Mouse (Mus musculus): ENCODE results near the gene Prkcg. TPM values are rescaled to one million over a fixed set of nuclear protein-coding genes. Genes with fewer than 3 reads are reported as not detected.
A peak's percentile ranks its signal among the peaks of the same experiment; 100 is the strongest.

The Prkcg gene
- polyA plus RNA-seq, 1 experiment from 2014 or later = 0.33 TPM

- H3K4me1 ChIP-seq (ENCODE audit: control insufficient read depth, insufficient read depth, low read length) = no peaks in the 10 kb centered on the region; the same call in 1 of the 2 replicates
- 59% methylated on average over 3 of the region's 3 CpGs for WGBS
- H3K9ac ChIP-seq (ENCODE audit: low read length) = no peak overlapping the region
- no peaks in the 10 kb centered on the region for H3K9me3 ChIP-seq (replicated peaks; ENCODE audit: control insufficient read depth, low read length)
- H3K36me3 ChIP-seq (ENCODE audit: control insufficient read depth, insufficient read depth) = no peaks in the 10 kb centered on the region
- no peaks in the 10 kb centered on the region for H3K27me3 ChIP-seq (ENCODE audit: control insufficient read depth, insufficient read depth, low read length)
- H3K27ac ChIP-seq (ENCODE audit: low read length) = no peak overlapping the region
- H3K4me3 ChIP-seq (ENCODE audit: low read length) = no peak overlapping the region
- no peak overlapping the region for H3K4me2 ChIP-seq (ENCODE audit: low read depth, low read length)
- no peak for ATAC-seq (replicated peaks; ENCODE audit: extremely low read depth, insufficient read depth, low FRiP score)
Observed at GRCm38 (mm10) chr7:3320856-3321255, 31.9 kb downstream of the Prkcg start.

- Histone ChIP-seq H3K9ac (ENCODE audit: low read length) (no peak overlapping the region), H3K27ac (ENCODE audit: low read length) (no peak overlapping the region), H3K27me3 (ENCODE audit: control insufficient read depth, insufficient read depth, low read length) (0 out of 2 replicates have a peak, but pooled peaks cover 3% of the 10 kb centered on the region), H3K9me3 (replicated peaks; ENCODE audit: control insufficient read depth, low read length) (no peaks in the 10 kb centered on the region), H3K4me2 (ENCODE audit: low read depth, low read length) (no peak overlapping the region), H3K36me3 (ENCODE audit: control insufficient read depth, insufficient read depth) (no peaks in the 10 kb centered on the region), H3K4me1 (ENCODE audit: control insufficient read depth, insufficient read depth, low read length) (no peaks in the 10 kb centered on the region), H3K4me3 (ENCODE audit: low read length) (no peak overlapping the region)
- 77% methylated on average over 1 of the region's 1 CpGs for WGBS
- ATAC-seq (replicated peaks; ENCODE audit: extremely low read depth, insufficient read depth, low FRiP score) = no peak
Observed at GRCm38 (mm10) chr7:3323826-3324225, 34.8 kb downstream of the Prkcg start.

GRCm38 (mm10) chr7:3327961-3328360, 39.0 kb downstream of the Prkcg start:
- Histone ChIP-seq H3K9me3 (replicated peaks; ENCODE audit: control insufficient read depth, low read length) (no peaks in the 10 kb centered on the region), H3K27me3 (ENCODE audit: control insufficient read depth, insufficient read depth, low read length) (peaks cover 23% of the 10 kb centered on the region), H3K27ac (ENCODE audit: low read length) (no peak overlapping the region), H3K9ac (ENCODE audit: low read length) (no peak overlapping the region), H3K4me3 (ENCODE audit: low read length) (no peak overlapping the region), H3K4me1 (ENCODE audit: control insufficient read depth, insufficient read depth, low read length) (peaks cover 15% of the 10 kb centered on the region), H3K4me2 (ENCODE audit: low read depth, low read length) (no peak overlapping the region), H3K36me3 (ENCODE audit: control insufficient read depth, insufficient read depth) (no peaks in the 10 kb centered on the region)
- WGBS = 57% methylated on average over 4 of the region's 4 CpGs
- no peak for ATAC-seq (replicated peaks; ENCODE audit: extremely low read depth, insufficient read depth, low FRiP score)

DNA sequence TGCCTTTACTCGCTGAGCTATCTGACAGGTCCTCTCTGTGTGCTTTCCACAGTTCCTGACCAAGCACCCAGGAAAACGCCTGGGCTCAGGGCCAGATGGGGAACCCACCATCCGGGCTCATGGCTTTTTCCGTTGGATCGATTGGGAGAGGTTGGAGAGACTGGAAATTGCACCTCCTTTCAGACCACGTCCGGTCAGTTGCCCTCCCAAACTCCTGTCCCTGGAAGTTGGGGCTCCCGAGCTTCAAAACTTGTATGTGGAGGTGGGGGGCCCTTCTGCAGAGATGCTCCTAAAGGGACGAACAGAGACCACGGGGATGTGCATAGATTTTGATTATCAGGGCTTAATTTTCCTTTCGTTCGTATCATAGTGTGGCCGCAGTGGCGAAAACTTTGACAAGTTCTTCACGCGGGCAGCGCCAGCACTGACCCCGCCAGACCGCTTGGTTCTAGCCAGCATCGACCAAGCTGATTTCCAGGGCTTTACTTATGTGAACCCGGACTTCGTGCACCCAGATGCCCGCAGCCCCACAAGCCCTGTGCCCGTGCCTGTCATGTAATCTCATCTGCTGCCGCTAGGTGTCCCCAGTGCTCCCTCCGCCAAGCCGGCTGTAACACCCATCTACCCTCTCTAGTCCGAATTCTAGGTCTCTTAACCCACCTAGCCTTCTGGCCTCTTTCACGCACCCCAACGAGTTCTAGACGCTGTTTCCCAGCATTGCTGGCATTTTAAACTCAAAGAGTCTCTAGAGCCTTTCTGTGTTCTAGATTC, 41.0 kb downstream of the Prkcg start:
- H3K36me3 ChIP-seq (ENCODE audit: control insufficient read depth, insufficient read depth) = no peaks in the 10 kb centered on the region
- no peak overlapping the region for H3K27ac ChIP-seq (ENCODE audit: low read length)
- peak overlapping the region; percentile 44; the same call in 1 of the 2 replicates for H3K4me2 ChIP-seq (ENCODE audit: low read depth, low read length)
- H3K27me3 ChIP-seq (ENCODE audit: control insufficient read depth, insufficient read depth, low read length) = peaks cover 36% of the 10 kb centered on the region
- ATAC-seq (replicated peaks; ENCODE audit: extremely low read depth, insufficient read depth, low FRiP score) = peak; percentile 54
- H3K4me3 ChIP-seq (ENCODE audit: low read length) = no peak overlapping the region
- H3K9ac ChIP-seq (ENCODE audit: low read length) = 0 out of 2 replicates have a peak overlapping the region, but pooled peaks have one; percentile 12
- peaks cover 18% of the 10 kb centered on the region for H3K4me1 ChIP-seq (ENCODE audit: control insufficient read depth, insufficient read depth, low read length)
- WGBS = 19% methylated on average over 31 of the region's 31 CpGs
- H3K9me3 ChIP-seq (replicated peaks; ENCODE audit: control insufficient read depth, low read length) = no peaks in the 10 kb centered on the region

DNA sequence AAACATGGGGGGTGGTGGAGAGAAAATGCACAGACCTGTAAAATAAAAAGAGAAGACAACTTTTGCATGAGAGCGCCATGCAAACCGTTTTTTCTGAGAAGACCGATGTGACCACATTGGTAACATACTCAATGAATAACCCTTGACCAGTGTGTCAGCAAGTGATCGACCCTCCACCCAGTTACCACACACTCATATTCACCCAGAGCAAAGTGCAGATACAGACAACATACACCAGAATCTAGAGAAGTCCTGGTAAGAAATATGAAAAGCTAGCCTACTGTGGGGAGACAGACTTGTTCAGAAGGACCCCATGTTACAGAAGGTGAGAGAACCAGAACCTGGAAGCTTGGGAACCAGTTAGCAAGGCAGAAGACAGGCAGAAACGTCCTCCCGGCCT, 42.2 kb downstream of the Prkcg start:
- peak overlapping the region; percentile 54 for H3K4me3 ChIP-seq (ENCODE audit: low read length)
- H3K9me3 ChIP-seq (replicated peaks; ENCODE audit: control insufficient read depth, low read length) = no peaks in the 10 kb centered on the region
- WGBS = 46% methylated on average over 6 of the region's 6 CpGs
- no peak overlapping the region; the same call in 1 of the 2 replicates for H3K9ac ChIP-seq (ENCODE audit: low read length)
- H3K36me3 ChIP-seq (ENCODE audit: control insufficient read depth, insufficient read depth) = no peaks in the 10 kb centered on the region
- peaks cover 18% of the 10 kb centered on the region for H3K4me1 ChIP-seq (ENCODE audit: control insufficient read depth, insufficient read depth, low read length)
- H3K4me2 ChIP-seq (ENCODE audit: low read depth, low read length) = peak overlapping the region; percentile 69
- no peak for ATAC-seq (replicated peaks; ENCODE audit: extremely low read depth, insufficient read depth, low FRiP score)
- H3K27ac ChIP-seq (ENCODE audit: low read length) = no peak overlapping the region
- H3K27me3 ChIP-seq (ENCODE audit: control insufficient read depth, insufficient read depth, low read length) = peaks cover 38% of the 10 kb centered on the region

DNA sequence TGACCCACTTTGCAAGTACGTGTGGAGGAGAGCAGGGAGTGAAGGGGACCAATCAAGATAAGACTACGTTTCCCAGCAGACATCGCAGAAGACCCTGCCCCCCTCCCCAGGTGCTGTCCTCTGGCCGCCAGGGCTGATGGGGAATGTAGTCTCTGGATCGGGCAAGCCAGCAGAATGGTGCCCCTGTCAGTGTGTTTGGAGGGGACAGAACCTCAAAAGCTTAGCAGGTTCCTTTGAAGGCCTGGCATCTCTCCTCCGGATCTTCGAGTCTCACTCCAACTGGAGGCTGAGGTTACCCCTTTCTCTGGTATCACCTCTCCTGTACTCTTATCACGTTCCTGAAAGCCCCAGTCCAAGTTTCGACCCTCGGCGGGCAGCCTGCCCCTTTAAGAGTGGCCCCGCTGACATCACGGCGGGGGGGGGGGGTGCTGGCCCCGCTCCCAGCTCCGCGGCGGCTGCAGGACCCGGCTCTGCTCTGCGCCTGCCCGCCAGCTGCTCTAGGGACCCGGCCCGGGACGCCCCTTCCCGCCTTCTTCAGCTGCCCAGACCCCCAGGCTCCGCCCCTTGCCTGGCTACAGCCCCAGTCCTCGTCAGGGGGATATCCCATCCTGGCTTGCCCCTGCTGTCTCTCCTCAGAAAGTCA, 42.7 kb downstream of the Prkcg start:
- Histone ChIP-seq H3K4me2 (ENCODE audit: low read depth, low read length) (peak overlapping the region; percentile 69), H3K27ac (ENCODE audit: low read length) (no peak overlapping the region), H3K27me3 (ENCODE audit: control insufficient read depth, insufficient read depth, low read length) (peaks cover 39% of the 10 kb centered on the region), H3K4me1 (ENCODE audit: control insufficient read depth, insufficient read depth, low read length) (peaks cover 18% of the 10 kb centered on the region), H3K4me3 (ENCODE audit: low read length) (peak overlapping the region; percentile 54), H3K36me3 (ENCODE audit: control insufficient read depth, insufficient read depth) (no peaks in the 10 kb centered on the region), H3K9ac (ENCODE audit: low read length) (peak overlapping the region; percentile 54), H3K9me3 (replicated peaks; ENCODE audit: control insufficient read depth, low read length) (no peaks in the 10 kb centered on the region)
- under 1% methylated on average over 24 of the region's 27 CpGs for WGBS
- peak; percentile 87 for ATAC-seq (replicated peaks; ENCODE audit: extremely low read depth, insufficient read depth, low FRiP score)

- ATAC-seq (replicated peaks; ENCODE audit: extremely low read depth, insufficient read depth, low FRiP score) = no peak
- H3K27me3 ChIP-seq (ENCODE audit: control insufficient read depth, insufficient read depth, low read length) = peaks cover 41% of the 10 kb centered on the region
Observed at GRCm38 (mm10) chr7:3332224-3332615, 43.2 kb downstream of the Prkcg start.

DNA sequence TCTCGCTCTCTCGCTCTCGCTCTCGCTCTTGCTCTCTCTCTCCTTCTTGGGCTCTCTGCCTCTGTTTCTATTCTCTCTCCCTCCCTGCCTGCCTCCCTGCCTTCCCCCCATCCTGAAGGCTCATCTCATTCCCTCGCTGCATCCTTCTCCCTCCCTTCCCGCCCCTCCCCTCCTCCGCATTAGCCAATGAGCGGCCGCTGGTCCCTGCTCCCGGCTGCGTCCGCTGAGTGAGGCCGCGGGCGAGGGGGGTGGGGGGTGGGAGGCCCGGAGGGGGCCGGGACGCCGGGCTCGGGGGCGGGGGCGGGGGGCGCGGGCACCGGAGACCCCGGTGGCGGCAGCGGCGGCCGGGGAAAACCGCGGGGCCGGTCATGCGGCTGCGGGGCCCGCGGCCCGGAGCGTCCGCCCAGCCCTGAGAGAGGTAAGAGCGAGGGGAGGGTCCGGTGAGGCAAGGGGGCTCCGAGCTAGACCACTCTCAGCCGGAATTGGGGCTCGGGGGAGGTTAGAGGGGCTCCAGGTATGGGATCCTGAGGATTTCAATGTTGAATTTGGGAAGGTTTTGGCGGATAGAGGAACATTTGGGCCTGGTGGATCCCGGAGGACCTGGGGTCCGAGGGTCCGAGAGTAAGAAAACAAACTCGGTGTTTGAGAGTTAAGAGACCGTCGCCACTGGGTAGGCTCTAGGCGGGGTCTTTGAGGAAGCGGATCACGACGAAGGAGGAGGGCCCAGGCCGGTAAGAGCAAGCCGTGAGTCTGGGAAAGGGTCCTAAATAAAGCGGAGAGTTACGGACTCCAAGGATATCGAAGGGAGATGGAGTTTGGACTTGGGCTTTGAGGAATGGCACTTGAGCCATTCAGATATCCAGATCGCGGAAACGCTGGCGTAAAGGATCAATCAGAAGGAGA, 43.9 kb downstream of the Prkcg start, which contains the start of gene Cacng7:
Gene Cacng7 (plus strand): TSS at position 337 of the 903 bp plus-strand sequence.
- Histone ChIP-seq H3K4me2 (ENCODE audit: low read depth, low read length) (peak within 1 kb of the TSS; percentile 69), H3K4me3 (ENCODE audit: low read length) (peak within 1 kb of the TSS; percentile 54), H3K27me3 (ENCODE audit: control insufficient read depth, insufficient read depth, low read length) (peaks cover 41% of the 10 kb centered on the region), H3K36me3 (ENCODE audit: control insufficient read depth, insufficient read depth) (no peaks in the 10 kb centered on the region), H3K9me3 (replicated peaks; ENCODE audit: control insufficient read depth, low read length) (no peaks in the 10 kb centered on the region), H3K4me1 (ENCODE audit: control insufficient read depth, insufficient read depth, low read length) (peaks cover 18% of the 10 kb centered on the region), H3K9ac (ENCODE audit: low read length) (peak within 1 kb of the TSS; percentile 54), H3K27ac (ENCODE audit: low read length) (peak within 1 kb of the TSS; percentile 25; the same call in 1 of the 2 replicates)
- peak; percentile 45; the same call in 1 of the 2 replicates for ATAC-seq (replicated peaks; ENCODE audit: extremely low read depth, insufficient read depth, low FRiP score)
- 2% methylated on average over 64 of the region's 65 CpGs for WGBS

More at GRCm38 (mm10) chr7:3332224-3332615, 43.2 kb downstream of the Prkcg start:
- 0 out of 2 replicates have a peak overlapping the region, but pooled peaks have one; percentile 54 for H3K9ac ChIP-seq (ENCODE audit: low read length)
- peaks cover 18% of the 10 kb centered on the region for H3K4me1 ChIP-seq (ENCODE audit: control insufficient read depth, insufficient read depth, low read length)
- 0% methylated on average over 4 of the region's 4 CpGs for WGBS
- H3K36me3 ChIP-seq (ENCODE audit: control insufficient read depth, insufficient read depth) = no peaks in the 10 kb centered on the region
- H3K4me2 ChIP-seq (ENCODE audit: low read depth, low read length) = peak overlapping the region; percentile 69
- 0 out of 2 replicates have a peak overlapping the region, but pooled peaks have one; percentile 25 for H3K27ac ChIP-seq (ENCODE audit: low read length)
- H3K9me3 ChIP-seq (replicated peaks; ENCODE audit: control insufficient read depth, low read length) = no peaks in the 10 kb centered on the region
- H3K4me3 ChIP-seq (ENCODE audit: low read length) = peak overlapping the region; percentile 54
